Mouse (Mus musculus): ENCODE results near the gene Plek2. TPM values are rescaled to one million over a fixed set of nuclear protein-coding genes. Genes with fewer than 3 reads are reported as not detected.

Gene Plek2
- total RNA-seq, 1 experiment from 2014 or later: not detected

DNA sequence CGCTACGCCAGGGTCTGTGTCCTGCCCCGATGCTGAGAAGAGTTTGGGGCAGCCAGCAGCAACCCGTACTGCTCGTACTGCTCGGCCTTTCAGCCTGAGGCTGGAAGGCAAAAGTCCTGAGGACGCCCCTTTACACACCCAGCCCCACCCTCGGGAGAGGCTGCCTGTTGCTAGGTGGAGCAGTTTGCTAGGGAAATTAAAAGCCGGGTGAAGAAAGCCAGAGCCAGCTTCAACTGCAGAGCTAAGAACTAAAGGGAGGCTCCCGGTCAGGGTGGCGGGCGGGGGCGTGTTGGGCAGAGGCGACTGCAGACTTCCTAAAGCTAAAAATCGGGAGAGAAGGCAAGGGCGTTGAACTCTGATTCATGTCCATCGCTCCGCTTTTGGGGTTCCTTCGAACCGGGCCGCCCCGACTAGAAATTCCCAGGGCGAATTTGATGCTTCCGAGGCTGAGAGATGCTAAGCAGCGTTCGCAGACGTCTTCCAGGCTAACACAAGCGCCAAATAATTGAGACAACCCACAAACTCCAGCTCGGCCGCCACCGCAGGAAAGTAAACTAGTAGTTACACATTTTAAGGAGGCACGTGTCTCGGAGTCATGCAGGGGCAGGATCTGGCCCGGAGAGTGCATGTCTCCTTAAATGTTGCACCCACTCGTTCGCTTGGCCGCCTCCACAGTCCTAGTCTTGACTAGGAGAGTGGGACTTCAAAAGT, 5.1 kb upstream of the Plek2 start:
- ATAC-seq (replicated peaks; ENCODE audit: low read depth, poor library complexity, severe bottlenecking): peak; percentile 39

DNA sequence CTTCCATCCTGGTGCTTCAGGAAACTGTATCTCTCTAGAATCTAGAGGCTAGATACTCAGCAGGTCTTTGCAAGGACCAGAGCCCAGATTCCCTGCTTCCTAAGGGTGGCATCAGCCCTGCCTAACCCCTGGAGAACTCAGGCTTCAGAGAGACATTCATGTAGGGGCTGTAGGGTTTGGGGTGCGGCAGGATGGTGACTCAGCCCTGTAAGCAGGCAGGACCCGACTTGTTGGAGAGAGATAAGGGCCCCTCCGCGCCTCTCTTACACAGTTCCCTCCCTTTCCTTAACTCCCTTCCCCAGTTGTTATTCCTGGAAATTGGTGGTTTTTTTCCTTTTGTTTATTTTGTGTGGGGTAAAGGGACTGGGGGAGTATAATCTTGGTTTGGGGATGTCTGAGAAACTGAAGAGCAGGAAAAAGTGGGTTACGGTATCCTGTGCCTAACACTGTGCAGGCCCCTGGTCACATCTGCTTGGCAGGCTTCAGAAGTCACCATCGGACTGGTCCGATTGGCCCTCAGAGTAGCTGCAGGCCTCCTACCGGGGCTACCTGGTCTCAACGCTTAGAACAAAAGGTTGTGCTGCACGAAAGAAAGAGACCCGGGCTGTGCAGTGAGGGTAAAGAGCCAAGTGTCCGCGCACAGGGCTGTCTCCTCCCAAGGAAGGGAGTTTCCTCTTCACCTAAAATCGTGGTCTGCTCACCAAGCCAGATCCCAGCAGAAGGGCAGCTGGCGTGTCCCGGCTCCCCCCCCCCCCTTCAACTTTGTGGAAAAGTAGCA, 4.1 kb upstream of the Plek2 start:
- peak; percentile 62 for ATAC-seq (replicated peaks; ENCODE audit: low read depth, poor library complexity, severe bottlenecking)

DNA sequence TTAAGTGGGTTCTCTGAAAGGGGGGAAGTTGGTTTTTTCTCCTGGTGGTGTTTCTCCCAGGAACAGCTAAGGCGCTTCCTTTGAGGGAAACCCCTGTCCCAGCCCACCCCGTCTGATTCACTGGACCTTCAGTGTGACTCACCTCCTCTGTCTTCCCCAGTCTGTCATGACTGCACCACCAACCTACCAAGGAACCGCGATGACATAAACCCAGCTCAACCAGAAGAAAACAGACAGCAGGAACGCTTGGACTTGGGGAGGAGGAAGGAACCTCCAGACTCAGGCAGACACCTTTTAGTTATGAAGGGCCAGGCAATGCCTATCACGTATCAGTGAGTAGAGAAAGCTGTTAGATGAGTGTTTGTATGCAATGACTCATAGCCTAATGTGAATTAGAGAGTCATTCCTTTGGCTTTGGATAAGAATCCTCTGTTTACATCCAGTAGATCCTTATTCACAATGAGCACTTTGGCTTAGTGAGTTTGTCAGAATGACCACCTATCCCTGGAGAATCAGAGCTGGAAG, 1.4 kb upstream of the Plek2 start:
- no peak for ATAC-seq (replicated peaks; ENCODE audit: low read depth, poor library complexity, severe bottlenecking)

DNA sequence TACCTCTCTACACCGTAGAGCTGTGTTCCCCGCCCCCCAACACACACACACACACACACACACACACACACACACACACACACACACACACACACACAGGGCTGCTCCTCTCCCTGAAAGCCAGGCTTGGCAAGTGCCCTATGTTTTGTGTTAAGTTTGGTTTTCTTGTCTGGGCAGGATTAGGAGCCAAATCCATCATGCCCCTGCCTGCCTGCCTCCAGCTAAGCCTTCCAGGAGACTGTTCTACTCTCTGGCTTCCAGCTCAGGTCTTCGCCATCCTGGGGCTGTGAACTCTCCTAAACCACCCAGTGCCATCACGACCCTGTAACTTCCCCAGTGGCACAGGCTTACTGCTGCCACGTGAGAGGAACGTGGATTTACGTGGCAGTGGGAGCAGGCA, 2.3 kb downstream of the Plek2 start:
- no peak for ATAC-seq (replicated peaks; ENCODE audit: low read depth, poor library complexity, severe bottlenecking)

DNA sequence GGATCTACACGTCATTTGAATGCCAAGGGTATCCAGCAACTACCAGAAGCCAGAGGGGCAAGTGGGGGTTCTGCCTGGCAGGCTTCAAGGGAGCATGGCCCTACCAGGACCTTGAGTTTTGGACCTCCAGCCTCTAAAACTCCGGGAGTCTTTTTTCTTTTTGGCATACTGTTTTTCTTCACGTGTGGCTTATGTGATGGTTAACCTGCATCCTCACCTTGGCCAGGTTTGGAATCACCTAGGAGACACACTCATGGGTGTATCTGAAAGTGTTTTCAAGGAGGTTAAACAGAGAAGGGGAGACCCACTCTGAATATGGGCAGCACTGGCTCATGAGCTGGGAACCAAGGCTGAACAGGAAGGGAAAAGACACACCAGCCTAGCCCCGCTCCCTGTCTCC, 3.5 kb downstream of the Plek2 start:
- ATAC-seq (replicated peaks; ENCODE audit: low read depth, poor library complexity, severe bottlenecking): no peak

DNA sequence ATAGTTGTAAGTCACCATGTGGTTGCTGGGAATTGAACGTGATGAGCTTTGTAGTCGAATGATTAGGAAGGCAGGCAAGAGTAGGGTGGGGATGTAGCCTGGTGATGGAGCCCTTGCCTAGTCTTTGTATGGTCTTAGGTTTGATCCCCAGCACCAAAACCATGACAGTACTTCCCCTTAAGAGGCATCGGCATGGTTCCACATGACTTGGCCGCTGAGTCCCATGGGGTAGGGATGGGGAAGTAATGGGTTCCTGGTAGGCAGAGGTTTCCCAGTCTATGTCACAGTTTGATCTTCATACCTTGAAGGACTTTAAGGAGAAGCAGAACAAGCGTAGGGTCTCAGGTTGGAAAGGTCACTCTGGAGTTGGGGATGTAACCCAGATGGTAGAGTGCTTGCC, 5.3 kb downstream of the Plek2 start:
- ATAC-seq (replicated peaks; ENCODE audit: low read depth, poor library complexity, severe bottlenecking): 0 out of 2 replicates have a peak, but pooled peaks have one; percentile 42

DNA sequence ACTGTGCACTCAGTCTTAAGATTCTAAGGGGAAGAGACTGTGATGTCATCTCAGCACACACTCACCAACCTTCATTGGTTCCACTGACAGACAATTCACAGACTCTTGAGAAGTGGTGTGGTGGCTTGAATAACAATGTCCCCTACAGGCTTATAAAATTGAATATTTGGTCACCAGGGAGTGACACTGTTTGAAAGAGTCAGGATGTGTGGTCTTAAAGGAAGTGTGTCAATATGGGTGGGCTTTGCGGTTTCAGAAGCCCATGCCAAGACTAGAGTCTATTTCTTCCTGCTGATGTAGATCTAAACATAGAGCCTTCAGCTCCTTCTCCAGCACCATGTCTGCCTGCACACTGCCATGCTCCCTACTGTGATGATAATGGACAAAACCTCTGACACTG, 8.9 kb downstream of the Plek2 start:
- peak; percentile 39 for ATAC-seq (replicated peaks; ENCODE audit: low read depth, poor library complexity, severe bottlenecking)

DNA sequence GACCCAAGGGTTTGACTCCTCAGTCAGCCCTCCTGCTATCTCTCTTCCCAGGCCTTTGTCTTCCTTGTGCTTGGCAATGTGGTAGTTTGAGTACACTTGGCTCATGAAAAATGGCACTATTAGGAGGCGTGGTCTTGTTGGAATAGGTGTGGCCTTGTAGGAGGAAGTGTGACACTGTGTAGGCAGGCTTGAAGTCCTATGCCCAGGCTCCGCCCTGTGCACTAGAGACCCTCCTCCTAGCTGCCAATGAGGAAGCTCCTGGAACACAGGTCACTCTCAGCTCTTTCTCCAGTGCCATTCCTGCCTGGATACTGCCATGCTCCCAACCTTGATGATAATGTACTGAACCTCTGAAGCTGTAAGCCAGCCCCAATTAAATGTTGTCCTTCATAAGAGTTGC, 15.6 kb downstream of the Plek2 start:
- ATAC-seq (replicated peaks; ENCODE audit: low read depth, poor library complexity, severe bottlenecking): 0 out of 2 replicates have a peak, but pooled peaks have one; percentile 47

DNA sequence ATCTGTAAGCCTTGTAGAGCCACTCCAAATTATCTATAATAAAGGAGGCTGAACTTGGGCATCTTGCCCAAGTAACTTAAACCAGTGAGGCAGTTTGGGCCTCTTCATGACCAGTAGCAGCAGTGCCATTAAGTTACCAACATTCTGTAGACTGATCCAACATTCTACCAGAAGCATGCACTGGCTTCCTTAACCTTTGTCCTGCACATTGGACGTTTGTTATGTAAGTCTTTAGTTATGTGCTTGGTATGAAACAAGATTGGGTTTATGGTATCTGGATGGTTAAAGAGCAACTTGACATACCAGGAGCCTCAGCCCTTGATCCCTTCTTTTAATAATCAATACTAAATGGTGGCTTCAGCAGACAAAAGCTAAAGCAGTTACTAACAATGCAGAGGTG, 16.7 kb downstream of the Plek2 start:
- ATAC-seq (replicated peaks; ENCODE audit: low read depth, poor library complexity, severe bottlenecking): no peak

DNA sequence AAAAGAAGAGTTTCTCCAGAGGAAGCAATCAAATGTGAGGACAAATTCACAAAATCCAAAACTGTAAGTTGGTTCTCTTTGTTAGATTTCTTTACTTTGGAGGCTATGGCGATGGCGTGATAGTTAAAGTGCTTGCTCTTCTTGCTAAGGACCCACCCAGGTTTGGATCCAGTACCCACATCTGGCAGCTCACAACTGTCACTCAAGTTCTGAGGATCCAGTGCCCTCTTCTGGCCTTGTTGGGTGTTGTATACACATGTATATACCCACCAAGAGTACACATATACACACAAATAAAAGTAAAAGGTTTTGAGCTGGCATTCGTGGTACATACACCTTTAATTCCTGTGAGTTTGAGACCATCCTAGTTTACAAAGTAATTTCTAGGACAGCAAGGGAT, 32.2 kb downstream of the Plek2 start:
- ATAC-seq (replicated peaks; ENCODE audit: low read depth, poor library complexity, severe bottlenecking): no peak

DNA sequence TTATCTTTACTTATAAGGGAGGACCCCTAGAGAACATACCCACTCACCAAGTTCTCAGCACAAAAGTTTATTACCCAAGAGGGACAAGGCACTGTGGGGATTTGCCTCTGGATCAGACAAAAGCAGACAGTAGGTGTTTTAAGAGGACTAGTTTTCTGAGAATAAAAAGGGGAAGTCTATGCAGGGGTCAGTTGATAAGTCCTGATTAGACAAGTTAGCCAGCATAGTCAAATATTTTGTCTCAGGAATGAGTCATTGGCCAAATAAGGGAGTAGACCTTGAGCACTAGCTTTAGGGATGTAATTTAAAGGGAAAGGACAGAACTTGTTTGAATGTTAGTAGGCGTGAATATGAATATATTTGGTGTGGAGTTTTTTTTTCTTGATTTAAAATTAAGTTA, 38.6 kb downstream of the Plek2 start:
- ATAC-seq (replicated peaks; ENCODE audit: low read depth, poor library complexity, severe bottlenecking): peak; percentile 47; the same call in 1 of the 2 replicates

DNA sequence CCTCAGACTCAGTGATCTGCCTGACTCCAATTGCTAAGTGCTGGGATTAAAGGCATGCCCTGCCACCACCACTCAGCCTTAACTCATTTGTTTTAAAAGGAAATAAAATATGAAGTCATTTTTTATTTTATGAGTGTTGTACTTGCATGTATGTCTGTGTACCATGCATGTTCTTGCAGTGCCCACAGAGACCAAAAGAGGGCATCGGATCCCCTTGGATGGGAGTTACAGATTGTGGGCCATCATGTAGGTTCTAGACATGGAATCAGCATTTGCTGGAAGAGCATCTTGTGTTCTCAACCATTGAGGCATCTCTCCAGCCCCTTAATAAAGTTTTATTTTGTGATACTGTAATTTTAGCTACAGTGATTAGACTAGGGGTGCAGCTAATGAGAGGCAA, 41.3 kb downstream of the Plek2 start:
- ATAC-seq (replicated peaks; ENCODE audit: low read depth, poor library complexity, severe bottlenecking): no peak

DNA sequence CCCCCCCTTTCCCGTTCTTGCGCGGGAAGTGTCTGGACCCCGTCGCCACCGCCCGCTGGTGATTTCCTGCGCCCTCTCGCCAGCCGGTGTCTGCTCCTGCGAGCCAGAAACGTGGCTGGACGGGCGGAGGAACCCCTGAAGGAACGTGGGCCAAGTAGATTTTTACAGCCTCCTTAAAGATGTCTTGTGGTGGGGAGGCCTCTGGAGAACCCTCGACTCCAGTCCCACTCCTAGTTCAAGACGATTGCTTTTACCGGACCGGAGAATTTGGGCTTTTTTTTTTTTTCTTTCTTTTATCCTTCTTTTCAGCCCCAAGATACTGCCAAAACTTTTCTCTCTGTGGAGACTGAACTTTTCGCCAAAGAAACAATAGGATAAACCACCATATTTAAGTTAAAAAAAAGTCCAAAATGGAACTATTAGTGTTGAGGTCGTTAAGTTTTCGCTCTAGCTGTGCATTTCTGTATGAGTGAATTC, 44.5 kb downstream of the Plek2 start:
- ATAC-seq (replicated peaks; ENCODE audit: low read depth, poor library complexity, severe bottlenecking): peak; percentile 33

DNA sequence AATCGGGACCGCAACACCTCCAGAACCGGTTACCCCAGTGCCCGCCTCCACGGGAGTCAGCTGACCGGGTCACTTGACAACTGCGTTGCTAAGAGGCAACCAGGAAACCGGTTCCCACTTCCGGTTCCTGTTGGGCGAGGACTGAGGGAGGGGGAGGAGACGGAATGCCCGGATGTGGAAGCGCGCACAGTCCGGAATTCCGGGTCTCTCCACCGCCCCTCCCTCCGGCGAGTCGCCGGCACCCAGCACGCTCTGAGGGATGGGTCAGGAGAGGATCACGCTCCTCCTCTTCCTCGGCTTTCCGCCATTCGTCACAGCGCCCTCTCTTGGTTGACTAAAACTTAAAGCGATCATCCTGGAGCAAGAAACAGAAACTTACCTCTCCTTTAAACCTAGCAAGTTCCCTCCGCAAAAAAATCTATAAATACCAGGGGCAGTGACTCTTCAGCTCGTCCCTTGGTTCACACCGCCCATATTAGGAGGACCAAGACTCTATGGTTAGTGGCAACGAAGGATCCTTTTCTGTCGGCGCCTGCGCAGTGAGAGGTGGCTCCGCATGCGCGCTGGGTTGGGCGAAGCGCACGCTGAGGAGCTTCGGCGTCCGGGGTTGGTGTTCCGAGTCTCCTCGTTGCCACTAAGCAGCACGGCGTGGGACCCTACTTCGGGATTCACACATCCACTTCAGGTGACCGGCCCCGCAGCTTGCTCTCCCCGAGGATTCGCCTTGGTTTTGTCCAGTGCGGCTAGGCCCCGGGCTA, 45.1 kb downstream of the Plek2 start, which contains the start of the genes Atp6v1d and Eif2s1:
Gene Atp6v1d, minus strand, starts transcription at position 143 of the 758 bp plus-strand sequence.
Gene Eif2s1, plus strand, starts transcription at position 324 of the 758 bp plus-strand sequence.
- peak; percentile 88 for ATAC-seq (replicated peaks; ENCODE audit: low read depth, poor library complexity, severe bottlenecking)

DNA sequence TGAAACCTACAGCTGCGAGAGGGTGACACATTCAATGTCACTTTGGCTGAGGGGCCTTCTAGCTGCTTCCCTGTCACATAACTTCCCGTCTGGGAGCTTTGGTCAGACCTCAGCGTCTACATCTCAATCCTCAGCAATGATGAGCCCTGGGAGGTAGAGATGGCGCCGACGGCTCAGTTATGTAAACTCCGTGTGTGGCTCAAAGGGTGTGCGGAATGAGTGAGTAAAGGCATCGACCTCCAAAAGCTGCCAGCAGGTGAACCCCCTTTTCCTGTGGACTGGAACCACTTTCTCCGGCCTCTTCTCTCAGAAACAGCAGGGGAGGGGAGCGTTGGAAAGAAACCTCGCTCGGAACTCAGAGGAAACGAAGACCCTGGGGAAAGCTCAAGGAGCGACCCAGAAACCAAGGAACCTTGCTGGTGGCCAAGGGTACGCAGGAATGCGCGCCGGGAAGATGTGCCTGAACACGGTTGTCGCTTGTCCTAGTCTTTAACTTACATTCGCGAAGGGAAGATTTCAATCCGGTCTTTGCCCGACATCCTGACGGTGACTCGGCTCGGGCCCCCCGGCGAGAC, 45.8 kb downstream of the Plek2 start:
- ATAC-seq (replicated peaks; ENCODE audit: low read depth, poor library complexity, severe bottlenecking): peak; percentile 24

DNA sequence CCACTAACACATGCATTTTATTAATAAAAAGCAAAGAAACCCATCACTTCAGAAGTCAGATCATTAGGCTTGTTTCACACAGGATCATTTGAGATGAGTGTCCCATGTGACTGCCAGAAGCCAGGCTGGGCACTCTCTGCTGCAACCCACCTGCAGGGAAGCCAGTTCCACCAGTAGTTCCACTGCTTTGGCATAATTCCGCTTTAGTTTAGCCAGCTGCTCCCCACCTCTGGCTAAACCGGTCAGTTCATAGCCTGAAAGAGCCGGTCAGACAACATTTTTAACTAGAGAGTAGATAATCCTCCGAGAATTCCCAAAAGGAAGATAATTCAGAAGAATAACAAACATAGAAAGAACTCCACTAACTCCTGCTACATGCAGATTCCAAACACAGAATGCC, 58.5 kb downstream of the Plek2 start:
- ATAC-seq (replicated peaks; ENCODE audit: low read depth, poor library complexity, severe bottlenecking): no peak

DNA sequence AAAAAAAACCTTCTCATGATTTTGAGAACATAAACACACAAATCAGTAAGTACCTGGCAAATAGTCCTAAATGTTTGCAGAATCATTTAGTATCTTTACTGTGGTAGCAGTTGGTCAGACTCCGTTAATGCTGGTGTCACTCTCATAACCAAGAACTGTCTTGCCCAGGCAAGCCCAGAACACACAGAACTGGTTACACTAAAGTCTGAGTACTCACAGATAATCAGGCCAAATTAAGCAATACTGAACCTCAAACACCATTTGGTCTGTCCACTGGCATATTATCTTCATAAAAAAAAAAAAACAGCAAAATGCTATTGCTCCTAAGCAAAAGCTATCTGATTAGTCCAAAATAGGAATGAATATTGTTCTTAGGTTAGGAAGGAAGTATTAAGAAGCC, 64.3 kb downstream of the Plek2 start:
- no peak for ATAC-seq (replicated peaks; ENCODE audit: low read depth, poor library complexity, severe bottlenecking)

DNA sequence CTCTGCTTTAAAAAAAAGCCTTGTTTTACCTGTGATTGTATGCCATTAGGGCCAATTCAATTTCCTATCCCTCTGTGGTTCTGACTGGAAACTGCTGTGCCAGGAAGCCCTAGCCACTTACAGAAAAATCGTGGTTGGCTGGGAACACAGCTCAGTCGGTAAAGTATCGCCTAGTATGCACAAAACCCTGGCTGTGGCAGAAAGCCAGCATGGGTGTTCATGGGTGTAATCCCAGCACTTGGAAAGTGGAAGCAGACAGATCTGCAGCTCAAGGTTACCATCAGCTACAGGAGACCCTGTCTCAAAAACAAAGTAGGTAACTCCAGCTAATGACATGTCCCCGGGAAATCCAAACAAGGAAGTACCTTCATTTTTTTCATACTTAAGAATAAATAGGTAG, 66.9 kb downstream of the Plek2 start:
- ATAC-seq (replicated peaks; ENCODE audit: low read depth, poor library complexity, severe bottlenecking): no peak

All from common myeloid progenitor, adult 5-6 weeks (primary cell).